Mouse (Mus musculus) limb, embryonic 15.5 days (tissue): ENCODE data around the gene Rbp7. TPM values are rescaled to one million over a fixed set of nuclear protein-coding genes. Genes with fewer than 3 reads are reported as not detected.

Experiments used
- ATAC-seq: fragments of 200-750 bp; cut with Nextera tagmentation; 2 replicates; pipeline ENCODE4 v1.8.0; 2017; ENCODE audit warnings: low read depth, moderate TSS enrichment; ENCODE audit not compliant: insufficient number of reproducible peaks, low FRiP score, low TSS enrichment
- H3K27ac ChIP-seq: fragments of 300-500 bp; sonication (generic); 2 replicates; pipeline ENCODE4 v1.5.1; 2015; ENCODE audit warnings: moderate library complexity, mild to moderate bottlenecking, inconsistent platforms
- H3K27me3 ChIP-seq: fragments of 300-500 bp; sonication (generic); 2 replicates; pipeline ENCODE4 v1.6.1; 2015; ENCODE audit warnings: inconsistent platforms
- H3K36me3 ChIP-seq: fragments of 300-500 bp; sonication (generic); 2 replicates; pipeline ENCODE4 v1.6.1; 2015; ENCODE audit warnings: inconsistent platforms
- H3K4me1 ChIP-seq: fragments of 300-500 bp; sonication (generic); 2 replicates; pipeline ENCODE4 v1.6.1; 2015; ENCODE audit warnings: inconsistent platforms
- H3K4me2 ChIP-seq: fragments of 300-500 bp; sonication (generic); 2 replicates; pipeline ENCODE4 v1.6.1; 2015; ENCODE audit warnings: mild to moderate bottlenecking, inconsistent platforms
- H3K4me3 ChIP-seq: fragments of 300-500 bp; sonication (generic); 2 replicates; pipeline ENCODE4 v1.5.1; 2015; ENCODE audit warnings: mild to moderate bottlenecking, inconsistent platforms
- H3K9ac ChIP-seq: fragments of 300-500 bp; sonication (generic); 2 replicates; pipeline ENCODE4 v1.6.1; 2015; ENCODE audit warnings: inconsistent platforms
- H3K9me3 ChIP-seq: fragments of 300-500 bp; sonication (generic); 2 replicates; pipeline ENCODE4 v1.6.1; 2016; ENCODE audit warnings: inconsistent platforms
- WGBS: fragments of 180-500 bp; shearing (Covaris S2); methylation state at CpG from one replicate; pipeline ENCODE4 v1.1.7; 2015; 5-methylcytosine and 5-hydroxymethylcytosine counted together
- polyA plus RNA-seq: library from polyadenylated mRNA; unstranded; fragments of >200 nt; fragmentation: Nextera tagmentation; extraction: Ambion mirVana; gene quantifications from 2 replicates; pipeline ENCODE4 v1.2.1, GENCODE M21; 2015

Gene Rbp7
- polyA plus RNA-seq, 1 experiment from 2014 or later, result 1.0 TPM

DNA sequence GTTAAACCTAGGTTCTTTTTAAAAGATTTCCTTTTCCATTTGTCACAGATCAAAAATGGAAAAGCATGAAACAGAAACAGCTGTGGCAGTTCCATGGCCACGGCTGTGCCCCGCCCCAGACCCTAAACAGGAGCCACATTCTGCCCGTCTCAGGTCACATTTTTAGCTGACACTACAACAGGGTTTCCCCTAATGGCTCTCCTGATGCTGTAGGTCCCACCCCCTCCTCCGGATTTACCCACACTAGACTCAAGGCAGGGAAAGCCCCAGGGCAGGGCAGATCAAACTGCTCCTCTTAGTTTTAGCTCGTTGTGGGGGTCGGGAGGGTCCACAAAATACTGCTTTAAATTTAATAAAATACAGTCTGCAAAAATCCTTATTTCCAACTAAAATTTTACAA is 51.7 kb downstream of the Rbp7 start:
- WGBS, result 14% methylated on average over 6 of the region's 6 CpGs
- H3K9ac ChIP-seq, result no peak overlapping the region
- peaks cover 53% of the 10 kb centered on the region for H3K4me1 ChIP-seq
- no peak overlapping the region for H3K4me3 ChIP-seq
- H3K9me3 ChIP-seq, result no peaks in the 10 kb centered on the region
- no peaks in the 10 kb centered on the region for H3K27me3 ChIP-seq
- ATAC-seq, result peak; percentile 25; the same call in 1 of the 2 replicates
- no peak overlapping the region for H3K27ac ChIP-seq
- peaks cover 4% of the 10 kb centered on the region for H3K36me3 ChIP-seq
- H3K4me2 ChIP-seq, result no peak overlapping the region

DNA sequence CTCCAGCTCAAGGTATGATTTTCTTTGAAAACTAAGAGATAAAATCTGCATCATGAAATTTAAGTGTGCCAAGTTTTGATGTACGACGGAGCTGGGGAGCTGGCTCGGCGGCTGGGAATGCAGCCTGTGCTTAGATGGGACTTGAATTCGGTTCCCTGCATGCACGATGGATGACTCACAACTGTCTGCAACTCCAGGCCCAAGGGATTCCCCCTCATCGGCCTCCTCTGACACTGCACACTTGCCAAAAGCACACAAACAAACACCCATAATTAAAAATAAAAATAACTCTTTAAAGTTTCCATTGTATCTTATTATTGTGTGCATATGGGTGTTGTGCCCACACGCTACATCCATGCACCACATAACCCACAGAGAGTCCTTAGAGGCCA is 53.2 kb downstream of the Rbp7 start:
- Histone ChIP-seq H3K9me3 (no peaks in the 10 kb centered on the region), H3K4me1 (peaks cover 57% of the 10 kb centered on the region)
- ATAC-seq, result no peak

DNA sequence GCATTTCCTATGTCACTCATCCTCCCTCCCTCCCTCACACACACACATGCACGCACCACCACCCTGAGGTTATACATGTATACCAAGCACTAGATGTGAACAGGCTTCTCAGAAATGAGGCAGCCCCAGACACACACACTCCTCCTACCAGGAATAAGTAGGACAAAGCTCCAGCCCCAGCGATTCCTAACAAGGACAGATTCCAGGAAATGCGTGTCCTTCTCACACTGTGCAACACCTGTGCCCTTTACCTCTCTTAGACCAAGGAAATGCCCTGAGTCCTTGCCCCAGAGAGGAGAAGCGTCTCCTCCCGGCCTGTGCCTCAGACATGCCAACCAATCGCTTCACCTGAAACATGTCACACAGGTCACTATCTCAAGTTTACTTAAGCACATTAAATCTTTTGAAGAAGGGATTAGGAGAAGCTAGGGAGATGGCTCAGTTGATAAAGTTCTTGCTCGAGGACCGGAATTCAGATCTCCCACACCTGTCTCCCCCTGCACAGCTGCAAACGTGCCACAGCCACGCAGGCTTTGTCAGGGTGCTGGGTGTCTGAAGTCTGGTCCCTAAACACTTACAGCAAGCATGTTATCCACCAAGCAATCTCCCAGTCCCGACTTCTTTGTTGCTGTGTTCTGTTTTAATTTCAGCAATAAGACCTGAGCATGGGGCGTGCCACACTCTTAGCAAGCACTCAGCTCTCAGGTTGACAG is 53.7 kb downstream of the Rbp7 start:
- no peak overlapping the region for H3K9ac ChIP-seq
- H3K4me1 ChIP-seq, result peaks cover 58% of the 10 kb centered on the region
- 66% methylated on average over 12 of the region's 12 CpGs for WGBS
- no peak overlapping the region for H3K27ac ChIP-seq
- peaks cover 6% of the 10 kb centered on the region for H3K36me3 ChIP-seq
- H3K9me3 ChIP-seq, result no peaks in the 10 kb centered on the region
- H3K27me3 ChIP-seq, result no peaks in the 10 kb centered on the region
- ATAC-seq, result no peak
- H3K4me3 ChIP-seq, result no peak overlapping the region
- no peak overlapping the region for H3K4me2 ChIP-seq

More for the DNA sequence above, 53.2 kb downstream of the Rbp7 start:
- H3K27me3 ChIP-seq, result no peaks in the 10 kb centered on the region
- H3K4me3 ChIP-seq, result no peak overlapping the region
- H3K9ac ChIP-seq, result no peak overlapping the region
- no peak overlapping the region for H3K4me2 ChIP-seq
- H3K27ac ChIP-seq, result 0 out of 2 replicates have a peak overlapping the region, but pooled peaks have one; percentile 22
- peaks cover 6% of the 10 kb centered on the region for H3K36me3 ChIP-seq
- WGBS, result 54% methylated on average over 8 of the region's 8 CpGs

Other genes starting within 250 kb of the Rbp7 start
- gene Kif1b, start 147.3 kb downstream of the Rbp7 start, polyA plus RNA-seq, result 41.6 and 47.3 TPM in 2 replicates
- 39.6 and 45.4 TPM in 2 replicates for gene Ube4b, start 28.2 kb downstream of the Rbp7 start, polyA plus RNA-seq
- not detected in 2 replicates for gene Tmem274, start 22.4 kb upstream of the Rbp7 start, polyA plus RNA-seq
- 8.6 TPM in 2 replicates for gene Nmnat1, start 30.2 kb upstream of the Rbp7 start, polyA plus RNA-seq
- gene Lzic, start 30.3 kb upstream of the Rbp7 start, polyA plus RNA-seq, result 42.4 and 46.1 TPM in 2 replicates
- gene Ctnnbip1, start 63.3 kb upstream of the Rbp7 start, polyA plus RNA-seq, result 58.9 and 64.4 TPM in 2 replicates
- 39.4 and 56.1 TPM in 2 replicates for gene Clstn1, start 131.5 kb upstream of the Rbp7 start, polyA plus RNA-seq
- 4.1 and 5.1 TPM in 2 replicates for gene Pik3cd, start 247.6 kb upstream of the Rbp7 start, polyA plus RNA-seq